Mouse (Mus musculus) retina, postnatal 1 day (tissue): ENCODE results near the gene Rasl11a.

ENCODE experiments used
- DNase-seq: peaks from one replicate; pipeline ENCODE4 v3.0.0-alpha.2; 2012

The Rasl11a gene

GRCm38 (mm10) chr5:146844945-146845365 lies at the start of gene Rasl11a:
Gene Rasl11a (plus strand): TSS chr5:146845071.
- DNase-seq, result peak; percentile 92

DNA sequence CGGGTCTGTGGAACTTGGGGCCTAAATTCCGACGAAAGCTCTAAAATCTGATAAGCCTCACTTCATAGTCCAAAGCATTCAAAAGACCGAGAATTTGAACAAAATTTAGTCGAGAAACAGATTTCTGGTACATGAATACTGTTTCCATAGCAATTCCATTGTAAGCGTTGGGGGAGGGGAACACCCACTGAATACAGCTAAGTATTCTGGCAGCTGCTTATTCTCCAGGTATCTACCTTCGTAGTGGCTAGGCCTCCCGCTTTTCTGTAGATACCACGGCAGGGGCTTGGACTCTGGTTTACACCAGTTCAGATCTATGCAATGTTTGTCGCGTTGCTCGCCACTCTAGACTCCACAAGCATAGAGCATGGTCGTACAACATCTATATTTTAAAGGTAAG lies 49.1 kb upstream of the Rasl11a start:
- DNase-seq, result no peak

DNA sequence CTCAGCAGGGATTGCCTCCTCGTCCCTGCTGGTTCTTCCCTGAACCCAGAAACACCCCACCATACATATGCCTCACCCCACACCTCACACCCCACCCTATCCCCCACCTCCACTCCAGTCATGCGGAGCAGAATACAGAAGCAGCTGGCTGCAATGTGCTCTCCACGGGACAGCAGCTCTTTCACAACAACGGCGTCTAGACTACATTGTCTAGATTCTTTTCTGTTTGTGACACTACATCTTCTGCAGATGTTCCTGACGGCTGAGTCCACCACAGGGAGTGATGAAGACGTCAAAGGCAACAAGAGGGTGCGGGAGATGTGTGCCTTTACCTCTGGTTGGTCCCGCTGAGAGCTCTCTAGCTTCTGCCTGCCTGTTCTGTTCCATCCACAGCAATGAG lies 46.8 kb upstream of the Rasl11a start:
- no peak for DNase-seq

- DNase-seq, result no peak
Observed at GRCm38 (mm10) chr5:146806004-146806430, 38.9 kb upstream of the Rasl11a start.

- no peak for DNase-seq
Observed at GRCm38 (mm10) chr5:146809951-146810350, 34.9 kb upstream of the Rasl11a start.

DNA sequence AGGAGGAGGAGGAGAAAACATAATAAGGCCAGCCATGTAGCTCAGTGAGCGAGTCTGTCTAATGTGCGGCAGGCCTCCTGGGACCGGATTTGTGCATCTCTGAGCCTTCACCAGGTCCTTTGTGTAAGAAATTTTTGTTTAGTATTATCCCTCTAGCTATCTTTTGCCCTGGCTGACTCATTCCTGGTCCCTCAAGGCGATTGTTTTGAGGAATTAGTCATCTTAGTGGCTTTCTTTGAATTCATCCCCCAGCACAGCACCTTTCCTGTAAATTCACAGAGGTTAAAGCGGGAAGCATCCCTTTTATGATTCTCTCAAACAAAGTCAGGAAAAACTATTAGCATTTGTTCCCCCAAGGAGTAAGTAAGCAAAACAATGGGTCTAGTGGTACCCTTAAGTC lies 32.0 kb upstream of the Rasl11a start:
- DNase-seq, result no peak

DNA sequence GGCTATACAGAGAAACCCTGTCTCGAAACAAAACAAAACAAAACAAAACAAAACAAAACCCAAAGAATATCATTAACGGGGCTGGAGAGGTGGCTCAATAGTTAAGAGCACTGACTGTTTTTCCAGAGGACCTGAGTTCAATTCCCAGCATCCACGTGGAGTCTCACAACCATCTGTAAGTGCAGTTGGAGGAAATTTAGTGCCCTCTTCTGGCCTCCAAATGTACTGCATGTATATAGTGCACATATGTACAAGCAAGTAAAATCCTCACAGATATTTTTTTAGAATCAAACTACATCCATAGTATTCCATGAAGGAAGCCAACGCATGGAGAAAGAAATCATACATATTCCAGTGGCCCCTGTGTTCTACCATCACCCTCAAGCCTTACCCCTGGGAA lies 31.4 kb upstream of the Rasl11a start:
- no peak for DNase-seq

GRCm38 (mm10) chr5:146815394-146815793 lies 29.5 kb upstream of the Rasl11a start:
- no peak for DNase-seq

GRCm38 (mm10) chr5:146817583-146817982 lies 27.3 kb upstream of the Rasl11a start:
- DNase-seq, result no peak

GRCm38 (mm10) chr5:146818906-146819623 lies 25.8 kb upstream of the Rasl11a start:
- DNase-seq, result no peak

DNA sequence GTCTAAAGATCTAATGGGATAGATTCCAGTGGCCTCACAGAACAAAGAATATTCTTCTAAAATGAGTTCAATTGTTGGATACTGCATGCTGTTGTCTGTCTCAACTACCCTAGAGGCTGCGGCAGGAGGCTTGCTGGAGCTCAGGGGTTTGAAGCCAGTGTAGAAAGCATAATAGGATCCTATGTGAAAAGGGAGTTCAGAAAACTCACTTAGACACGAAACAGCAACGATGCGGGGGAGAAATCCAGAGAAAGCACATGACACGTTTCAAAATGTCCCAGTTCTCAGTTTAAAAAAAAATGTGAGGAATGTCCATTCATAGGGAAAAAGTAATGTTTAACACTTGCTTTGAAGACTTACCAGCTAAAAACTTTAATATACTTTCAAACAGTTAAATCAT lies 21.9 kb upstream of the Rasl11a start:
- DNase-seq, result no peak

- DNase-seq, result no peak
Observed at GRCm38 (mm10) chr5:146829528-146829927, 15.3 kb upstream of the Rasl11a start.

DNA sequence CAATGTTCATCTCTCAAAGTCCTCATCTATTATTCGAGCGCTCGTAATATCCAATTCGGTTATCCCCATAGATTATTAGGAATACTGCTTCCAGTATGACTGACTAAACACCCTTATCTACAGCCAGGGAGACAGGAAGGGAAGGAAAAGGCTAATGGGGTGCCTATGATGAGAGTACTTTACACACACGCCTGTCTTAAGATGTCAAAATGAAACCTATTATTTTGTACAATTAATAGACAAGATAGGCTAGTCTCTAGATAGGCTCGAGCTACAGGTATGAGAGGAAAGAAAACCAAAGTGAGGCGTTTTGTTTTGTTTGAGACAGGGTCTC lies 12.5 kb upstream of the Rasl11a start:
- no peak for DNase-seq

DNA sequence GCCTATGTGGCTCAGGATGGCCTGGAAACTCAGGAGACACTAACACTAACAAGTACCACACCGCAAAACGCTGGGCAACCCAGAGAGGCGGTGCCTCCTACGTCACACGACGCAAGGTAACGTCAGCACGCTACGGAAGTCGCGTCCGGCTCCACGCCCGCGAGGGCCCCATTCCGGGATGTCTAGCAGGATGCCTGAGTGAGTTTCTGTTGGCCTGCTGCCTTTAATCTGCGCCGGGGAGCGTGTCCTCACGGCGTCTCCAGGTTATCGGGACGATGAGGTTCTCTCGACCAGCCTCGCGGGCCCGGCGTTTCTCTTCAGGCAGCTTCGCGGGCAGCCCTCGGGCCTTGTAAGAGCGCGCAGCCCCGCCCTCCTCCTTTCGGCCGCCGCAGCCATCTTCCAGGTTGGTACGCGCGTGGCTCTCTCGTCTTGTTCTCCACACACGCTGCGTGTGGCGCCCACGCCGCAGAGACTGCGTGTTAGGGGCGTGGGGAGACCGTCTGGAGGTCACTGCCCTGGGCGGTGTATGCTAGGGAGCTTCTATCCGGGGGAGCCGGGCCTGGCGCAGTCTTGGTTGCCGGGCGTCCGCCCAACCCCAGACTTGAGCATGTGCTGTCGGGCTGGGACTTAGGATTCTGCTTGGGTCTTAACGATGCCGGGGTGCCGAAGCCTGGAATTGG lies 12.0 kb upstream of the Rasl11a start, which contains the start of gene Rpl21:
Gene Rpl21 (plus strand): TSS at position 122 of the 680 bp plus-strand sequence.
- peak; percentile 97 for DNase-seq

GRCm38 (mm10) chr5:146833673-146834201 lies 11.1 kb upstream of the Rasl11a start:
- no peak for DNase-seq

DNA sequence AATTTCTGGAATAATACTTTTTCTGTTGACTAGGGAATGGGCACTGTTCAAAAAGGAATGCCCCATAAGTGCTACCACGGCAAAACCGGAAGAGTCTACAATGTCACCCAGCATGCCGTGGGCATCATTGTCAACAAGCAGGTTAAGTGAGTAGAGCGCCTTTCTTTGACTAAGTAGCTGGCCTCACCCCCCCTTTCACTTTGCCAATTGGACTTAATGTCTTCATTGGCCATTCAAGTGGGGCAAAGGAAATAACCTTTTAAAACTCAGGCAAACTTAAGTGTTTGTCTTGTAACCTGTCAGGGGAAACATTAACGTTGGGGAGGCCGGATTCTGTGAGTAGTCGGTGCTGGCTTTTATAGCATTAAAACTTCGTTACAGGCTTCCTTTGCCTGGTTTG lies 9.9 kb upstream of the Rasl11a start:
- no peak for DNase-seq

- no peak for DNase-seq
Observed at GRCm38 (mm10) chr5:146837967-146838720, 6.7 kb upstream of the Rasl11a start.

DNA sequence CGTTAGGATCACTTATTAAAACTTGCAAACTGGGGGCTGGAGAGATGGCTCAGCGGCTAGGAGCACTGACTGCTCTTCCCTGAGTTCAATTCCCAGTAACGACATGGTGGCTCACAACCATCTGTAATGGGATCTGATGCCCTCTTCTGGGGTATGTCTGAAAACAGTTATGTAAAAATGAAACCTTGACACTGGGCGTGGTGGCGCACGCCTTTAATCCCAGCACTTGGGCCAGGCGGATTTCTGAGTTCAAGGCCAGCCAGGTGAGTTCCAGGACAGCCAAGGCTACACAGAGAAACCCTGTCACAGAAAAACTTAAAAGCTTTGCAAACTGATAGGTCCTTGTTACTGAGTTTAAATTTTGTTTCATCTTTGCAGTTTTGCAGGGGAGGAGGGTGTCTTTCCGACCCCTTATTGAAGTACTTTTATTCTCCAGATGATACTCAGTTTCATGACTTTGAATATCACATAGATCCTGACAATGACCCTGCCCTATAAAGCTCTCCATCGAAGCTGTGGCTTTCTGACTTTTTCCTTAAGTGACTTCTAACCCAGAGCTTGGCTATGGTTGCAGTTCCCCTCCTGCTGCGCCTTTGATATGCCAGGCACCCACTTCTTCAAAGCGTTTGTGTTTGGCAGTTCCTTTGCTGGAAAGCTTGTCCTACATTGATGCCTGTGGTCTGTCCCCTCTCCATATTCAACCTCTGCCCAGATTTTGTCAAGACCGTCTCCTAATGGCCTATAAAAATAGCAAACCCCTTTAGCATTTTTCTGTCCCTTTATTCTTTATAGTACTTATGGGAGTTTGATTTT lies 5.8 kb upstream of the Rasl11a start:
- DNase-seq, result no peak

DNA sequence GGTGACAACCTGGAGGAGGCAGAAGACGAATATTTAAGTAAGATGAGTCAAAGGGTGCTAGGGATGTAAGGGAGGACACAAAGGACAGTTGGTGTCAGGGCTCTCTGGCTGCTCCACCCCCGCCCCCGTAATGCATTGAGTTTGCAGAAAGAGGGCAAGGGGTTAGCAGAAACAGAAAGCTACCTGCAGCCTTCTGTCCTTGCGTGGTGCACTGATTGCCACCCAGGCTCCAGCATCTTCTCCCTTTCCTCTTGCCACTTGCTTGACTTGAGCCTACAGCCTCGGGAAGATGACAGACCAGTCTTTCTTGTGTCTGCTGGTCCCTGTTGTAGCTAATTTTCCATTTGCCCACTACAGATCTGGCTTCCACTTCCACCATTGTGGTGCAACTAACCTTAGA lies 5.1 kb upstream of the Rasl11a start:
- DNase-seq, result no peak

DNA sequence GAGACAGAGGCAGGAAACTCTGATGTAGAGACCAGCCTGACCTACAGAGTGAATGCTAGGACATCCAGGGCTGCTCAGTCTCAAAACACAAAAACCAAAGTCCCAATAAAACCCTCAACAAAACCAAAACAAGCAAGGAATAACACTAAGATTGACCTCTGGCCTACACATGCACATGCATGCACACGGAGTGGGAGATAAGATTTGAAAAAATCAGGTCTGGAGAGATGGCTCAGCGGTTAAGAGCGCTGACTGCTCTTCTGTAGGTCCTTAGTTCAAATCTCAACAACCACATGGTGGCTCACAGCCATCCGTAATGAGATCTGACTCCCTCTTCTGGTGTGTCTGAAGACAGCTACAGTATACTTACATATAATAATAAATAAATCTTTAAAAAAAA lies 4.4 kb upstream of the Rasl11a start:
- no peak for DNase-seq

- DNase-seq, result no peak
Observed at GRCm38 (mm10) chr5:146841301-146841700, 3.6 kb upstream of the Rasl11a start.

DNA sequence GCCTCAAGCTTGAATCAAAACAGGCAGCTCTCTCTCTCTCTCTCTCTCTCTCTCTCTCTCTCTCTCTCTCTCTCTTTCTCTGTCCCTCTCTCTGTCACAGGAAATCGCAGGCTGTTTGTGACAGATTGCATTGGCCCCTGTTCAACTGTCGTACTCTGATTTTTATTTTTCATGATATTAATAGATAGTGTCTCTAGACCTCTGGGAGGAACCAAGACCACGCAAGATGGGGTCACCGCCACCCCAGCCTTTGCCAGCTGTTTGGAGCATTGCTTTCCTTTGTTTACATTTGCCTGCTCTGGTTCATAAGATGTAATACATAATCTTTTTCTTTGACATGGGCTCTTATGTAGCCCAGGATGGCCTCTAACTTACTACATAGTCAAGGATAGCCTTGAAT lies 2.9 kb upstream of the Rasl11a start:
- DNase-seq, result no peak
